Mouse (Mus musculus) MEL (cell line): ENCODE measurements around the gene Grk2. TPM values are rescaled to one million over a fixed set of nuclear protein-coding genes. Genes with fewer than 3 reads are reported as not detected.

Experiments used
- DNase-seq: peaks from one replicate; pipeline ENCODE4 v3.0.0; 2011; ENCODE audit warnings: low read depth, low spot score
- H3K27ac ChIP-seq: 2 replicates; pipeline ENCODE4 v1.5.1; 2012; ENCODE audit warnings: low read depth, mild to moderate bottlenecking, control low read depth, low read length, moderate library complexity; ENCODE audit not compliant: control insufficient read depth
- H3K27me3 ChIP-seq, 2 experiments: fragments of 150-350 bp in 1 of 2; sonication (generic) in 1 of 2; 2 replicates each; pipeline ENCODE4 v1.6.1; 2012; ENCODE audit warnings: low read length in 2 of 2, mild to moderate bottlenecking in 2 of 2, improper control_type of control experiment in 1 of 2, moderate library complexity in 1 of 2; ENCODE audit not compliant: insufficient read depth in 2 of 2, control insufficient read depth in 1 of 2
- H3K36me3 ChIP-seq, 2 experiments: 2 replicates each; pipeline ENCODE4 v1.6.1; 2012 to 2014; ENCODE audit warnings: low read length in 2 of 2, improper control_type of control experiment in 1 of 2, inconsistent platforms in 1 of 2, mild to moderate bottlenecking in 1 of 2; ENCODE audit not compliant: insufficient read depth in 2 of 2, control insufficient read depth in 1 of 2
- H3K4me1 ChIP-seq, 2 experiments: fragments of 150-350 bp in 1 of 2; sonication (generic) in 1 of 2; 2 replicates each; pipeline ENCODE4 v1.6.1; 2012; ENCODE audit warnings: low read length in 2 of 2, improper control_type of control experiment in 1 of 2, mild to moderate bottlenecking in 1 of 2; ENCODE audit not compliant: insufficient read depth in 2 of 2, control insufficient read depth in 1 of 2
- H3K4me3 ChIP-seq, 2 experiments: fragments of 150-350 bp in 1 of 2; sonication (generic) in 1 of 2; 2 replicates each; pipeline ENCODE4 v1.5.1; 2012; ENCODE audit warnings: low read depth in 2 of 2, low read length in 2 of 2, mild to moderate bottlenecking in 2 of 2, moderate library complexity in 2 of 2, control low read depth in 1 of 2, improper control_type of control experiment in 1 of 2; ENCODE audit not compliant: control insufficient read depth in 1 of 2, insufficient read depth in 1 of 2
- H3K79me2 ChIP-seq: 2 replicates; pipeline ENCODE4 v1.6.1; 2012; ENCODE audit warnings: mild to moderate bottlenecking, low read length, moderate library complexity; ENCODE audit not compliant: control insufficient read depth, poor library complexity, insufficient read depth
- H3K9ac ChIP-seq: 2 replicates; pipeline ENCODE4 v1.6.1; 2012; ENCODE audit warnings: low read depth, mild to moderate bottlenecking, control low read depth, low read length, moderate library complexity; ENCODE audit not compliant: control insufficient read depth, poor library complexity, severe bottlenecking
- H3K9me3 ChIP-seq: fragments of 150-350 bp; sonication (generic); replicated peaks from 2 replicates; pipeline ENCODE4 v1.6.1; 2012; ENCODE audit warnings: mild to moderate bottlenecking, low read length, improper control_type of control experiment, moderate library complexity; ENCODE audit not compliant: insufficient read depth
- BHLHE40 ChIP-seq: IDR thresholded peaks from 2 replicates; pipeline ENCODE4 v1.6.1; 2012; ENCODE audit warnings: low read depth, mild to moderate bottlenecking, inconsistent platforms, low read length, improper control_type of control experiment, borderline replicate concordance
- CHD1 ChIP-seq: IDR thresholded peaks from 2 replicates; pipeline ENCODE4 v1.6.1; 2012; ENCODE audit warnings: low read depth, mild to moderate bottlenecking, inconsistent platforms, low read length, improper control_type of control experiment
- CHD2 ChIP-seq: IDR thresholded peaks from 2 replicates; pipeline ENCODE4 v1.6.1; 2011; ENCODE audit warnings: low read length, improper control_type of control experiment
- ELF1 ChIP-seq: IDR thresholded peaks from 2 replicates; pipeline ENCODE4 v1.6.1; 2014; ENCODE audit warnings: low read depth, mild to moderate bottlenecking, inconsistent platforms, low read length, improper control_type of control experiment, moderate library complexity
- EP300 ChIP-seq, 2 experiments: IDR thresholded peaks; 2 replicates each; pipeline ENCODE4 v1.6.1; 2011; ENCODE audit warnings: improper control_type of control experiment in 2 of 2, low read length in 2 of 2, low read depth in 1 of 2, mild to moderate bottlenecking in 1 of 2
- GABPA ChIP-seq: IDR thresholded peaks from 2 replicates; pipeline ENCODE4 v1.6.1; 2012; ENCODE audit warnings: low read depth, mild to moderate bottlenecking, inconsistent platforms, low read length, improper control_type of control experiment, moderate library complexity
- GATA1 ChIP-seq: IDR thresholded peaks from 2 replicates; pipeline ENCODE4 v1.6.1; 2011; ENCODE audit warnings: low read depth, low read length, improper control_type of control experiment
- JUND ChIP-seq: IDR thresholded peaks from 2 replicates; pipeline ENCODE4 v1.6.1; 2011; ENCODE audit warnings: low read depth, mild to moderate bottlenecking, improper control_type of control experiment, low read length
- MAFK ChIP-seq: IDR thresholded peaks from 2 replicates; pipeline ENCODE4 v1.6.1; 2011; ENCODE audit warnings: low read depth, mild to moderate bottlenecking, low read length, improper control_type of control experiment, borderline replicate concordance
- MAZ ChIP-seq: IDR thresholded peaks from 2 replicates; pipeline ENCODE4 v1.6.1; 2012; ENCODE audit warnings: low read depth, mild to moderate bottlenecking, inconsistent platforms, low read length, improper control_type of control experiment
- MXI1 ChIP-seq: IDR thresholded peaks from 2 replicates; pipeline ENCODE4 v1.6.1; 2011; ENCODE audit warnings: mild to moderate bottlenecking, low read depth, low read length, improper control_type of control experiment
- MYB ChIP-seq: IDR thresholded peaks from 2 replicates; pipeline ENCODE4 v1.6.1; 2011; ENCODE audit warnings: mild to moderate bottlenecking, low read depth, low read length, improper control_type of control experiment
- NRF1 ChIP-seq: IDR thresholded peaks from 2 replicates; pipeline ENCODE4 v1.6.1; 2014; ENCODE audit warnings: low read depth, mild to moderate bottlenecking, inconsistent platforms, low read length, improper control_type of control experiment, moderate library complexity; ENCODE audit not compliant: poor library complexity, insufficient read depth, severe bottlenecking
- POLR2A ChIP-seq, 2 experiments: IDR thresholded peaks; 2 replicates each; pipeline ENCODE4 v1.6.1; 2011 to 2012; ENCODE audit warnings: low read length in 2 of 2, mild to moderate bottlenecking in 2 of 2, control low read depth in 1 of 2, improper control_type of control experiment in 1 of 2, low read depth in 1 of 2, moderate library complexity in 1 of 2; ENCODE audit not compliant: control insufficient read depth in 1 of 2, insufficient read depth in 1 of 2, poor library complexity in 1 of 2
- POLR2AphosphoS2 ChIP-seq: IDR thresholded peaks from 2 replicates; pipeline ENCODE4 v1.6.1; 2011; ENCODE audit warnings: low read length, improper control_type of control experiment
- POLR2AphosphoS5 ChIP-seq: IDR thresholded peaks from 2 replicates; pipeline ENCODE4 v1.6.1; 2012; ENCODE audit warnings: low read depth, borderline replicate concordance, mild to moderate bottlenecking, inconsistent platforms, low read length, moderate library complexity, mixed read lengths
- SIN3A ChIP-seq: IDR thresholded peaks from 2 replicates; pipeline ENCODE4 v1.6.1; 2012; ENCODE audit warnings: low read length, improper control_type of control experiment, inconsistent platforms
- TAL1 ChIP-seq: IDR thresholded peaks from 2 replicates; pipeline ENCODE4 v1.6.1; 2012; ENCODE audit warnings: mild to moderate bottlenecking, inconsistent platforms, low read length, moderate library complexity, mixed read lengths
- TBP ChIP-seq: IDR thresholded peaks from 2 replicates; pipeline ENCODE4 v1.8.0; 2011; ENCODE audit warnings: low read depth, low read length, improper control_type of control experiment
- TCF12 ChIP-seq: IDR thresholded peaks from 2 replicates; pipeline ENCODE4 v1.6.1; 2014; ENCODE audit warnings: low read depth, mild to moderate bottlenecking, inconsistent platforms, low read length, improper control_type of control experiment, moderate library complexity
- UBTF ChIP-seq: IDR thresholded peaks from 2 replicates; pipeline ENCODE4 v1.6.1; 2012; ENCODE audit warnings: low read depth, mild to moderate bottlenecking, inconsistent platforms, low read length, improper control_type of control experiment, moderate library complexity, borderline replicate concordance; ENCODE audit not compliant: insufficient read depth
- USF1 ChIP-seq: IDR thresholded peaks from 2 replicates; pipeline ENCODE4 v1.6.1; 2014; ENCODE audit warnings: low read depth, mild to moderate bottlenecking, inconsistent platforms, low read length, improper control_type of control experiment, moderate library complexity
- ZC3H11A ChIP-seq: IDR thresholded peaks from 2 replicates; pipeline ENCODE4 v1.6.1; 2012; ENCODE audit warnings: low read depth, mild to moderate bottlenecking, inconsistent platforms, low read length, improper control_type of control experiment
- ZNF384 ChIP-seq: IDR thresholded peaks from 2 replicates; pipeline ENCODE4 v1.6.1; 2012; ENCODE audit warnings: low read depth, mild to moderate bottlenecking, inconsistent platforms, low read length, improper control_type of control experiment
- polyA plus RNA-seq, 2 experiments: library from polyadenylated mRNA; stranded (reverse) in 1 of 2; unstranded in 1 of 2; fragments of >175 nt in 1 of 2; fragments of >200 nt in 1 of 2; gene quantifications; 2 replicates each; pipeline versions ENCODE4 v1.2.1 to v1.2.4; 2012; ENCODE audit warnings: low replicate concordance in 2 of 2, low read depth in 1 of 2; ENCODE audit not compliant: insufficient read length in 2 of 2, insufficient read depth in 1 of 2, missing spikeins in 1 of 2
- total RNA-seq: library from RNA; depleted of rRNA; stranded (reverse); fragments of 300-350 nt; gene quantifications from 2 replicates; pipeline ENCODE4 v1.2.3, GENCODE M21; 2012

The Grk2 gene
- total and polyA plus RNA-seq, 3 experiments, result 75.2 to 105 TPM; not detected in 1

DNA sequence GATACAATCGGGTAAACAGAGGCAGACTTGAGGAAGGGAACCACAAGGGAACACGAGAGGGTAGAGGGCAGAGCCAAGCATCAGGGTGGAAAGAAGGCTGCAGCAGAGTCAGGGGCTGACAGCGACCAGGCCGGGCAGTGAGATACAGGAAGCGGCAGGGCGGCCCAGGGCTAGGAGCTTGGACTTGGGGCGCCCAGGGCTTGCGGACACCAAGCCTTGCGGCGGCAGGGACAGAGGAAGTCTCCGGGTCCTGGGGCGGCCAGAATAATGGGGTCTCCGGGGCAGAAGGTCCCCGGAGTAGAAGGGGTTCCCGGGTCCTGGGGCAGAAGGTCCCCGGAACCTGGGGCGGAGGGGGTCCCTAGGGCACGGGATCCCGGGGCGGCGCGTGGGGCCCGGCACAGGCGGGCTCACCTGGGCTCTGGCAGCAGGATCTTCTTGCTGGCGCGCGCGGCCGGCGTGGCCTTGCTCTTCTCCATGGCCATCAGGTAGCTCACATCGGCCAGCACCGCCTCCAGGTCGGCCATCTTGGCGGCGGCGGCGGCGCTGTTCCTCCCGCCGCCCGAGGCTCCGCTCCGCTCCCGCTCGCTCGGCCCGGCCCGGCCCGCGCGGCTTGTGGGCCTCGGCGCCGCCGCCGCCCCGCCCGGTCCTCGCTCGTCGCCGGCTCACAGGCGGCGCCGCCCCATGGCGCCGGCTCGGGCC lies 382 bp downstream of the Grk2 start:
- H3K27ac ChIP-seq, result peak overlapping the region; percentile 90
- peak; percentile 62 for DNase-seq
- H3K79me2 ChIP-seq, result peaks cover 50% of the 10 kb centered on the region
- peak overlapping the region; percentile 93 for H3K9ac ChIP-seq
- peaks cover 0 to 32% of the 10 kb centered on the region in 2 experiments; a peak in 2 of 4 replicates for H3K36me3 ChIP-seq
- H3K4me1 ChIP-seq, result peaks cover 12 to 48% of the 10 kb centered on the region in 2 experiments
- H3K4me3 ChIP-seq, result peak overlapping the region; percentile 75 to 99
- H3K9me3 ChIP-seq, result no peaks in the 10 kb centered on the region
- TF ChIP-seq MAZ, result no peak
- TF ChIP-seq POLR2AphosphoS5, result no peak
- TF ChIP-seq MYB, result no peak
- TF ChIP-seq POLR2A (IDR thresholded peaks at IDR 0.05; ENCODE audit: control insufficient read depth in 1 of 2, insufficient read depth in 1 of 2, low read depth in 1 of 2, low read length in 2 of 2, poor library complexity in 1 of 2), result 0 out of 4 replicates have a peak, but pooled peaks of 1 of the 2 experiments have one; percentile 2
- TF ChIP-seq ELF1, result peak; percentile 26; the same call in 1 of the 2 replicates
- 0 out of 2 replicates have a peak, but pooled peaks have one; percentile 15 for TF ChIP-seq TBP
- no peak for TF ChIP-seq GABPA
- 0 out of 2 replicates have a peak, but pooled peaks have one; percentile 80 for TF ChIP-seq CHD1
- TF ChIP-seq NRF1, result no peak
- no peak for TF ChIP-seq GATA1
- no peak for TF ChIP-seq ZNF384
- TF ChIP-seq MAFK, result no peak
- TF ChIP-seq MXI1, result no peak; the same call in none of the 2 replicates
- peak; percentile 50; the same call in 1 of the 2 replicates for TF ChIP-seq SIN3A
- TF ChIP-seq CHD2, result no peak
- no peak for TF ChIP-seq JUND
- no peak for TF ChIP-seq EP300 (IDR thresholded peaks at IDR 0.05; ENCODE audit: low read depth in 1 of 2, low read length in 2 of 2)
- no peak for TF ChIP-seq TCF12
- no peak for TF ChIP-seq ZC3H11A
- TF ChIP-seq TAL1, result no peak
- peak; percentile 35; the same call in 1 of the 2 replicates for TF ChIP-seq UBTF
- no peak for TF ChIP-seq POLR2AphosphoS2
- TF ChIP-seq BHLHE40, result no peak
- TF ChIP-seq USF1, result no peak
- H3K27me3 ChIP-seq, result no peaks in the 10 kb centered on the region
